Mouse (Mus musculus): ENCODE measurements around the gene Ankrd11. TPM values are rescaled to one million over a fixed set of nuclear protein-coding genes. Genes with fewer than 3 reads are reported as not detected.

Gene Ankrd11
- total RNA-seq, 1 experiment from 2014 or later: 111 TPM

- DNase-seq: no peak
These were observed 37.8 kb downstream of the Ankrd11 start for GRCm38 (mm10) chr8:123004033-123004922.

- no peak for DNase-seq
These were observed 41.8 kb downstream of the Ankrd11 start for GRCm38 (mm10) chr8:123000311-123000710.

GRCm38 (mm10) chr8:122997963-122998362 is 44.1 kb downstream of the Ankrd11 start:
- no peak for DNase-seq

- DNase-seq: no peak
These were observed 48.3 kb downstream of the Ankrd11 start for GRCm38 (mm10) chr8:122993740-122994139.

GRCm38 (mm10) chr8:122993031-122993430 is 49.0 kb downstream of the Ankrd11 start:
- DNase-seq: no peak

- DNase-seq: no peak
These were observed 49.8 kb downstream of the Ankrd11 start for GRCm38 (mm10) chr8:122992296-122992695.

GRCm38 (mm10) chr8:122991368-122991767 is 50.7 kb downstream of the Ankrd11 start:
- DNase-seq: no peak

- DNase-seq: no peak
These were observed 52.1 kb downstream of the Ankrd11 start for GRCm38 (mm10) chr8:122989976-122990375.

GRCm38 (mm10) chr8:122988955-122989354 is 53.1 kb downstream of the Ankrd11 start:
- no peak for DNase-seq

- no peak for DNase-seq
These were observed 54.8 kb downstream of the Ankrd11 start for GRCm38 (mm10) chr8:122987255-122987654.

- no peak for DNase-seq
These were observed 55.4 kb downstream of the Ankrd11 start for GRCm38 (mm10) chr8:122986501-122987184.

- DNase-seq: no peak
These were observed 57.9 kb downstream of the Ankrd11 start for GRCm38 (mm10) chr8:122984175-122984574.

- DNase-seq: no peak
These were observed 58.7 kb downstream of the Ankrd11 start for GRCm38 (mm10) chr8:122983178-122983942.

GRCm38 (mm10) chr8:122981646-122982045 is 60.4 kb downstream of the Ankrd11 start:
- DNase-seq: no peak

GRCm38 (mm10) chr8:122979865-122980509 is 62.1 kb downstream of the Ankrd11 start:
- DNase-seq: no peak

GRCm38 (mm10) chr8:122979424-122979823 is 62.7 kb downstream of the Ankrd11 start:
- no peak for DNase-seq

- no peak for DNase-seq
These were observed 66.0 kb downstream of the Ankrd11 start for GRCm38 (mm10) chr8:122976046-122976445.

GRCm38 (mm10) chr8:122969964-122970620 is 72.0 kb downstream of the Ankrd11 start:
- DNase-seq: no peak

GRCm38 (mm10) chr8:122968145-122968544 is 73.9 kb downstream of the Ankrd11 start:
- no peak for DNase-seq

GRCm38 (mm10) chr8:122966638-122967037 is 75.4 kb downstream of the Ankrd11 start:
- no peak for DNase-seq

GRCm38 (mm10) chr8:122962046-122962445 is 80.0 kb downstream of the Ankrd11 start:
- DNase-seq: no peak

GRCm38 (mm10) chr8:122961458-122961857 is 80.6 kb downstream of the Ankrd11 start:
- DNase-seq: no peak

All from adrenal gland, postnatal 25 days (tissue).